Mouse (Mus musculus): ENCODE measurements around the gene Rrp1. TPM values are rescaled to one million over a fixed set of nuclear protein-coding genes. Genes with fewer than 3 reads are reported as not detected.

The Rrp1 gene
- polyA plus RNA-seq, 1 experiment, result 62.0 TPM

- Histone ChIP-seq H3K36me3 (ENCODE audit: control insufficient read depth, insufficient read depth, low read length) (no peaks in the 10 kb centered on the region), H3K4me3 (ENCODE audit: extremely low read depth, insufficient read depth, insufficient read length) (no peak overlapping the region), H3K27me3 (ENCODE audit: control insufficient read depth, insufficient read depth, low read length) (no peaks in the 10 kb centered on the region), H3K4me1 (ENCODE audit: control insufficient read depth, insufficient read depth, insufficient read length) (no peaks in the 10 kb centered on the region), H3K27ac (ENCODE audit: insufficient read depth, low read length) (no peak overlapping the region)
- WGBS, result 66% methylated on average over 20 of the region's 20 CpGs
- TF ChIP-seq POLR2A (IDR thresholded peaks at IDR 0.05; ENCODE audit: low read depth, low read length) (no peak), CTCF (IDR thresholded peaks at IDR 0.05; ENCODE audit: extremely low read depth, insufficient read depth, insufficient read length, insufficient replicate concordance) (no peak)
- DNase-seq (ENCODE audit: low read depth in 1 of 2, low spot score in 2 of 2), result no peak
Observed at GRCm38 (mm10) chr10:78388216-78388980, 24.4 kb downstream of the Rrp1 start.

GRCm38 (mm10) chr10:78385520-78385919 lies 27.3 kb downstream of the Rrp1 start:
- TF ChIP-seq CTCF (IDR thresholded peaks at IDR 0.05; ENCODE audit: extremely low read depth, insufficient read depth, insufficient read length, insufficient replicate concordance) (no peak), POLR2A (IDR thresholded peaks at IDR 0.05; ENCODE audit: low read depth, low read length) (no peak)
- no peaks in the 10 kb centered on the region for H3K36me3 ChIP-seq (ENCODE audit: control insufficient read depth, insufficient read depth, low read length)
- H3K27ac ChIP-seq (ENCODE audit: insufficient read depth, low read length), result no peak overlapping the region
- no peak for DNase-seq (ENCODE audit: low read depth in 1 of 2, low spot score in 2 of 2)
- WGBS, result 42% methylated on average over 5 of the region's 5 CpGs
- no peaks in the 10 kb centered on the region for H3K4me1 ChIP-seq (ENCODE audit: control insufficient read depth, insufficient read depth, insufficient read length)
- H3K27me3 ChIP-seq (ENCODE audit: control insufficient read depth, insufficient read depth, low read length), result no peaks in the 10 kb centered on the region
- H3K4me3 ChIP-seq (ENCODE audit: extremely low read depth, insufficient read depth, insufficient read length), result no peak overlapping the region

- H3K4me3 ChIP-seq (ENCODE audit: extremely low read depth, insufficient read depth, insufficient read length), result no peak overlapping the region
- 83% methylated on average over 3 of the region's 3 CpGs for WGBS
- no peaks in the 10 kb centered on the region for H3K4me1 ChIP-seq (ENCODE audit: control insufficient read depth, insufficient read depth, insufficient read length)
- no peak overlapping the region for H3K27ac ChIP-seq (ENCODE audit: insufficient read depth, low read length)
- no peaks in the 10 kb centered on the region for H3K27me3 ChIP-seq (ENCODE audit: control insufficient read depth, insufficient read depth, low read length)
- no peaks in the 10 kb centered on the region for H3K36me3 ChIP-seq (ENCODE audit: control insufficient read depth, insufficient read depth, low read length)
- no peak for DNase-seq (ENCODE audit: low read depth in 1 of 2, low spot score in 2 of 2)
- TF ChIP-seq POLR2A (IDR thresholded peaks at IDR 0.05; ENCODE audit: low read depth, low read length), result no peak
- TF ChIP-seq CTCF (IDR thresholded peaks at IDR 0.05; ENCODE audit: extremely low read depth, insufficient read depth, insufficient read length, insufficient replicate concordance), result no peak
Observed at GRCm38 (mm10) chr10:78383567-78383966, 29.3 kb downstream of the Rrp1 start.

- Histone ChIP-seq H3K4me3 (ENCODE audit: extremely low read depth, insufficient read depth, insufficient read length) (no peak overlapping the region), H3K27me3 (ENCODE audit: control insufficient read depth, insufficient read depth, low read length) (no peaks in the 10 kb centered on the region), H3K4me1 (ENCODE audit: control insufficient read depth, insufficient read depth, insufficient read length) (no peaks in the 10 kb centered on the region), H3K27ac (ENCODE audit: insufficient read depth, low read length) (no peak overlapping the region), H3K36me3 (ENCODE audit: control insufficient read depth, insufficient read depth, low read length) (no peaks in the 10 kb centered on the region)
- 94% methylated on average over 7 of the region's 7 CpGs for WGBS
- TF ChIP-seq POLR2A (IDR thresholded peaks at IDR 0.05; ENCODE audit: low read depth, low read length) (no peak), CTCF (IDR thresholded peaks at IDR 0.05; ENCODE audit: extremely low read depth, insufficient read depth, insufficient read length, insufficient replicate concordance) (no peak)
- no peak for DNase-seq (ENCODE audit: low read depth in 1 of 2, low spot score in 2 of 2)
Observed at GRCm38 (mm10) chr10:78378516-78378915, 34.3 kb downstream of the Rrp1 start.

- 10% methylated on average over 27 of the region's 27 CpGs for WGBS
Observed at GRCm38 (mm10) chr10:78372681-78373668, 39.9 kb downstream of the Rrp1 start.

GRCm38 (mm10) chr10:78371746-78372145 lies 41.1 kb downstream of the Rrp1 start:
- peaks cover 7% of the 10 kb centered on the region; the same call in 1 of the 2 replicates for H3K4me1 ChIP-seq (ENCODE audit: control insufficient read depth, insufficient read depth, insufficient read length)

More at GRCm38 (mm10) chr10:78372681-78373668, 39.9 kb downstream of the Rrp1 start:
- Histone ChIP-seq H3K36me3 (ENCODE audit: control insufficient read depth, insufficient read depth, low read length) (no peaks in the 10 kb centered on the region), H3K4me3 (ENCODE audit: extremely low read depth, insufficient read depth, insufficient read length) (peak overlapping the region; percentile 39; the same call in 1 of the 2 replicates), H3K27ac (ENCODE audit: insufficient read depth, low read length) (peak overlapping the region; percentile 62), H3K27me3 (ENCODE audit: control insufficient read depth, insufficient read depth, low read length) (no peaks in the 10 kb centered on the region), H3K4me1 (ENCODE audit: control insufficient read depth, insufficient read depth, insufficient read length) (peaks cover 7% of the 10 kb centered on the region; the same call in 1 of the 2 replicates)
- TF ChIP-seq POLR2A (IDR thresholded peaks at IDR 0.05; ENCODE audit: low read depth, low read length) (no peak), CTCF (IDR thresholded peaks at IDR 0.05; ENCODE audit: extremely low read depth, insufficient read depth, insufficient read length, insufficient replicate concordance) (no peak)
- DNase-seq (ENCODE audit: low read depth in 1 of 2, low spot score in 2 of 2), result peak; percentile 43 to 71

More at GRCm38 (mm10) chr10:78371746-78372145, 41.1 kb downstream of the Rrp1 start:
- TF ChIP-seq POLR2A (IDR thresholded peaks at IDR 0.05; ENCODE audit: low read depth, low read length) (no peak), CTCF (IDR thresholded peaks at IDR 0.05; ENCODE audit: extremely low read depth, insufficient read depth, insufficient read length, insufficient replicate concordance) (no peak)
- H3K36me3 ChIP-seq (ENCODE audit: control insufficient read depth, insufficient read depth, low read length), result no peaks in the 10 kb centered on the region
- H3K4me3 ChIP-seq (ENCODE audit: extremely low read depth, insufficient read depth, insufficient read length), result no peak overlapping the region
- no peaks in the 10 kb centered on the region for H3K27me3 ChIP-seq (ENCODE audit: control insufficient read depth, insufficient read depth, low read length)
- 85% methylated on average over 6 of the region's 6 CpGs for WGBS
- no peak overlapping the region for H3K27ac ChIP-seq (ENCODE audit: insufficient read depth, low read length)
- DNase-seq (ENCODE audit: low read depth in 1 of 2, low spot score in 2 of 2), result no peak

Data from spleen, adult 2 months (tissue).